Mouse (Mus musculus): ENCODE measurements around the gene Ryr1. TPM values are rescaled to one million over a fixed set of nuclear protein-coding genes. Genes with fewer than 3 reads are reported as not detected.

Ryr1 gene
- total RNA-seq, 2 experiments from 2014 or later: 6.1 to 8.2 TPM

DNA sequence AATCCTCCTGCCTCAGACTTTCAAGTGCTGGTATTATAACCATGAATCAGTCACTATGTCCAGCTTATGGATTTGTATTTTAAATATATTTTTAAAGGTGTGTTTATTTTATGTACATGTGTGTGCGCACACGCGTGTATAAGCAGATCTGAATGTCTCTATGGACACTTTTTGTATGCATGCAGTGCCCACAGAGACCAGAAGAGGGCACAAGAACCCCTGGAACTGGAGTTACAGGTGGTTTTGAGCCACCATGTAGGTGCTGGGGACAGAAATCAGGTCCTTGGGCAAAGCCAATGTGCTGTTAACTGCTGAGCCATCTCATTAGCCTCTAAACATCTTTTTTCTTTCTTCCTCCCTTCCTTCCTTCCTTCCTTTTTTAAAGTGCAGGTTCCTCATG is 76.9 kb downstream of the Ryr1 start:
- no peak for DNase-seq (ENCODE audit: low spot score in 2 of 2)
- intact Hi-C loops (cut with DNase I): loop anchor here (10.0 kb wide), 1 partner anchor 57 kb away; no protein-coding TSS in a partner anchor

DNA sequence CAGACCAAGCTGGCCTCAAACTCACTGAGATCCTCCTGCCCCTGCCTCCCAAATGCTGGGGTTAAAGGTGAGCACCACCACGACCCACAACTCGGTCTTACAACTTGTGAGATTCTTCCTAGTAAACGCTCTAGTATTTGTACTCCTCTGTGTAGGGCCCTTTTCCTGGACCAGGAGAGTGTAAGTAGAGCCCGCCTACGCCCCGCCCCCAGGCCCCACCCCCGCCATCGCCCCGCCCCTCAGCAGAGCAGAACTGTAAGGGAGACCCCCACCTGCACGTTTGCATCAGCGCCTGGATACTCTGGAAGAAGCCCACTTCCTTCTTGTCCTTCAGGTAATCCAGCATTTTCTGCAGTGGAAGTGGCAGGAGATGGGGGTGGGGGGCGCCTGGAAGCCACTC is 78.4 kb downstream of the Ryr1 start:
- no peak for DNase-seq (ENCODE audit: low spot score in 2 of 2)
- intact Hi-C loops (cut with DNase I): loop anchor here (10.0 kb wide), 1 partner anchor 58 kb away; no protein-coding TSS in a partner anchor

DNA sequence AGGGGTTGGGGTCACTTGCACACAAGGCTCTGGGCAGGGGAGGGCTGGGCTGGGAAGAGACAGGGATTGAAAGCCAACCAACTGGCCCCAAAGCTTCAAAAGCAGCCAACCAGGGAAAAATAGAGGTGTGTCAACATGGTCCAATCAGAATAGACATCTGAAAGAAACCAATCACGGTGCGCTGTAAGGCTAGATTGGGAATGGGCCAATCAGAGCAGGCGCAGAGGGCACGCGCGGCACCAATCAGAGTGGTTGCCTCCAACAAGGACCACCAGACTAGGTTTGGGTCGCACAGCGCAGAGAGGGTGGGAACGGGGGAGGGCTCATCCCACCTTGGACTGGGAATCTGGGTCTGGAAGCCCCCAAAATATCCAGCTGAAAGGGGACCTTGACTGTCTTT is 80.7 kb downstream of the Ryr1 start:
- no peak for DNase-seq (ENCODE audit: low spot score in 2 of 2)
- intact Hi-C loops (cut with DNase I): loop anchor here (10.0 kb wide), 1 partner anchor 60 kb away; no protein-coding TSS in a partner anchor

DNA sequence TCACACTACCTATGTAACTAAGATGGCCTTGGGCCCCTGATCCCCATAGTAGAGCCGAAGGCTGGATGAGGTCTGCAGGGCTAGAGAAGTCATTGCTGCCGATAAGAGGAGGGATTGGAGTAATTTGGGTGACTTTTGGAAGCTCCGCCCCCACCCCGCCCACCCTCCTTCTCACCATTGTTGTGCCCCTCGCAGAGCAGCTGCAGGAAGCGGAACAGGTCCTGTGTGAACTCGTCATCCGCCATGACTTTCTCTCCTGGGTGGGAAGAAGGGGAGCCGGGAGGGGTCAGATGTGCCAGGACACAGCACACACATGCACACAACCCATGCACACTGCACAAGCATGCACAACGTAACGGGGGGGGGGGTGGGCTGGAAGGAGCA is 81.3 kb downstream of the Ryr1 start:
- no peak for DNase-seq (ENCODE audit: low spot score in 2 of 2)
- intact Hi-C loops (cut with DNase I): loop anchor here (10.0 kb wide), 1 partner anchor 61 kb away; no protein-coding TSS in a partner anchor

DNA sequence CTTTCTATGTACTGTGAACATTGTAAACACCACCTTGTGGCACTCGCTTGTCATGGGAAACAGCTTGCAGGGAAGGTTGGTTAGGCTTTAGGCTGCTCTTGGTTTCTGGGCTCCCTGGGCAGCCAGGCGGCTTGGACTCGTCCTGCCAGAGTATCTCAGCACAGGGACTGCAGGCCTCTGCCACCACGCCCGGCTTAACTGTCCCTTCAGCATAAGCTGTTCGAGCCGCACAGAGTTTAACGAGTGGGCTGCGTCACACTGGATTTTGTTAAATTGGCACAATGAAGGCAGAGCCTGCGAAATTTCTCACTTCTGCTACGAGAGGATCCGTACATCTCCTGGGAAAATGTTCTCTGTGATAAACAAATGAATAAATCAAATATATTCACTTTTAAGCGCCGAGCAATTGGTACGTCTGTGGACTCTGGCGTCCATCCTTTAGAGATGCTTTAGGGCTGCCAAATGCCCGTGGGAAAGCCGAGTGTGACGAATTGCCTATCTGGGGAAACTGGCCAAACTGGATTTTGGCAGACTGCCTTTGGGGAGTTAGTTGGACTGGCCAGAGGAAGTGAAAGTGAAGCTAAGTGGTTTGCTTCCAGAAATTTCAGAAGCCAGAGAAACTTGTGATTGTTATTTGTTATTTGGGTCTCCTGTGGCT is 81.8 kb downstream of the Ryr1 start:
- DNase-seq (ENCODE audit: low spot score in 2 of 2): peak; percentile 43 to 55
- intact Hi-C loops (cut with DNase I): loop anchor here (10.0 kb wide), 1 partner anchor 62 kb away; no protein-coding TSS in a partner anchor

DNA sequence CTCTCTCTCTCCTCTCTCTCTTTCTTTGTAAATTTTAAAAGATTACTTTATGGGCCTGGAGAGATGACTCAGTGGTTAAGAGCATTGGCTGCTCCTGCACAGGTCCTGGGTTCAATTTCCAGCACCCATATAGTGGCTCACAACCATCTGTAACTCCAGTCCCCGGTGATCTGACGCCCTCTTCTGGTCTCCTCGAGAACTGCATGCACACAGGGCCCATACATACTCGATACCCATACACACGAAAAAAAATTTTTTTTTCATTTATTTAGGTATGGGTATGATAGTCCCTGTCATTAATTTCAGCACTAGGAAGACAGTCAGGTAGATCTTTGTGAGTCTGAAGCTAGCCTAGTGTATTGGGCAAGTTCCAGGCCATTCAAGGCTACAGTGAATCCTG is 83.8 kb downstream of the Ryr1 start:
- intact Hi-C loops (cut with DNase I): loop anchor here (10.0 kb wide), 1 partner anchor 64 kb away; no protein-coding TSS in a partner anchor
- DNase-seq (ENCODE audit: low spot score in 2 of 2): no peak

DNA sequence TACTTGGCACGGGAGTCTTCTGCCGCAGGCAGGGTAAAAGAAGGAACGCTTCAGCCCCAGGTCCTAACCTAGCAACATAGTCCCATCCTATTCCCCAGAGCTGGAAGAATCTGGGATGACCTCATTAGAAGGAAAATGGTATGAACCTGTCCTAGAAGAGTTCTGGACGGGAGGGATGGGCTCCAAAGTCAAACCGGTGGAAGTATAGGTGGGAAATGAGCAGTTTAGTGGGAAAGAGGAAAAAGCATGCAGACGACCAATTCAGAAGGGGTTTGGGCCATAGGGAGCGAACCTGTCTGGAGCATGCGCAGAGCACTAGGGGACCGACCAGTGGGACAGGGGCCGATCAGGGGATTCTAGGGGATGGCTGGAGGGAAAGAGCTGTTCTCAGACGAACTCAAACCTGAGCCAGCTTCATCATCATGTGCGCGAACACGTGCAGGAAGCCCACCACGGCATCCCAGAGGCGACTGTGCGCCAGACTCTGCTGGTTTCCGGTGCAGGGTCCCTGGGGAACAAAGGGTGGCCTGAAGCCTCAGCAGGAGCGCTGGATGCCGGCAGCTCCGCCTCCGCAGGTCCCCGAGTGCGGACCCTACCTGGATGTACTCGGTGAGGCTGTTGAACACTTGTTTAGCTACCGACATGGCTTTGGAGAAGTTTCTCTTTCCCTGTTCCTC is 84.9 kb downstream of the Ryr1 start:
- no peak for DNase-seq (ENCODE audit: low spot score in 2 of 2)
- intact Hi-C loops (cut with DNase I): loop anchor here (2.0 to 10.0 kb wide), 4 partner anchors 53 to 255 kb away; partner anchors contain the start of gene Rinl

DNA sequence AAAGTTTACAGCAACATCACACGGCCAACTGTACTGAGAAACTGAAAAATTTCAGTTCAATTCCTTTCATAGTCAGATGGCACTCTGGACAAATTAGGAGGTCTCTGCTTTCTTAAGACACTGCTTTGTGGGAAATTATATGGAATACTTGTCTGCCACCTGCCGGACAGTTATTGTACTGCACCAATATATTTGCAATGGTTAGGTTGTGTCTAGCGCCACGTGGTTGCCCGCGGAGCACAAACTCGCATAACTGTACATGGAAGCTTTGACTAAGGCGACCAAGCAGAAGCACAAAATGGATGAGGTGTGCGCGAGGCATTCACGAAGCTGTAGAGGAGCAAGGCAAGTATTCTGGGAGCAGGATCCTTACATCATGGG is 85.4 kb downstream of the Ryr1 start:
- peak; percentile 96 to 97 for DNase-seq (ENCODE audit: low spot score in 2 of 2)

DNA sequence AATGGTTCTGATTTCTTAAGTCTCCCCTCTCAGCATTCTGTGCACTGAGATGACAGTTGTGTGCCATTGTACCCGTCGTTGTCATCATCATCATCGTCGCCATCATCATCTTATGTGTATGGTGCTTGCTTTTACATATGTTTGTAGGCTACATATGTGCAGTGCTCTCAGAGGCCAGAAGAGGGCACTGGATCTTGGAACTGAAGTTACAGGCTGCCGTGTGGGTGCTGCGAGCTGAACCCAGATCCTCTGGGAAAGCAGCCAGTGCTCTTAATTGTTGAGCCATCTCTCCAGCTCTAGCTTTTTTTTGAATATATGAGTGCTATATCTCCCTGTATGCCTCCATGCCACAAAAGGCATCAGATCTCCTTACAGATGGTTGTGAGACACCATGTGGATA is 87.7 kb downstream of the Ryr1 start:
- no peak for DNase-seq (ENCODE audit: low spot score in 2 of 2)
- intact Hi-C loops (cut with DNase I): loop anchor here (5.0 to 10.0 kb wide), 2 partner anchors 50 to 252 kb away; partner anchors contain the start of gene Rinl

More for the DNA sequence above, 85.4 kb downstream of the Ryr1 start:
- intact Hi-C loops (cut with DNase I): loop anchor here (2.0 to 10.0 kb wide), 3 partner anchors 52 to 255 kb away; partner anchors contain the start of gene Rinl

DNA sequence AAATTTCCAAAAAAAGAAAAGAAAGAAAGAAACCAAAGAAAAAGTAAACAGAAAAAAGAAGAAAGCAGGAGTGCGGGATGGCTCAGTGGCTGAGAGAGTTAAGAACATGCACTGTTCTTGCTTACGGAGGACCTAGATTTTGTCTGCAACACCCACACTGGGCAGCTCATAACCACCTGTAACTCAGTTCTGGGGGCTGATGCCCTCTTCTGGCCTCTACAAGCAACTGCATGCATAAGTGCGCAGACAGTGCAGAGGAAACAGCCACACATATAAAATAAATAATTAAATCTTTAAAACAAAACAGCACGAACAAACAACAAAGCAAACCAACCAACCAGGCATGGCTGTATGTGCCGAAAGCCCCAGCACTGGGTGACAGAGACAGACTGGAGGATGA is 92.3 kb downstream of the Ryr1 start:
- intact Hi-C loops (cut with DNase I): loop anchor here (10.0 kb wide), 1 partner anchor 248 kb away; the partner anchor contains the start of gene Rinl
- no peak for DNase-seq (ENCODE audit: low spot score in 2 of 2)

DNA sequence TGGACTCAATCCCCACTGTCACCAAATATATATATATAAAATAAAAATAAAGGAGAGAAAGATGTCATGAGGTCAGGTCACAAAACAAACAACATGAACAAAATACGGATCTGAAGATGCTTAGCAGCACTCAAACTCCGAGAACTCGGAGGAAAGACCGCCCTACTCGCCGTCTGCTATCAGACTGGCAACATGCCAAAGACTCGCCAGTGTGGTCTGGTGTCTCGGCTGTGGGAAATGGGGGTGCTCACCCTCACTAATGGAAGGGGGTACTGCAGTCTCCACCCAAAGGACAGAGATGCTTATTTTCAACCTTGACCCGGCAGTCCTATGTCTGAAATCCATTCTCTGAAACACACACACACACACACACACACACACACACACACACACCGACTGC is 93.3 kb downstream of the Ryr1 start:
- intact Hi-C loops (cut with DNase I): loop anchor here (10.0 kb wide), 1 partner anchor 247 kb away; the partner anchor contains the start of gene Rinl
- DNase-seq (ENCODE audit: low spot score in 2 of 2): no peak

DNA sequence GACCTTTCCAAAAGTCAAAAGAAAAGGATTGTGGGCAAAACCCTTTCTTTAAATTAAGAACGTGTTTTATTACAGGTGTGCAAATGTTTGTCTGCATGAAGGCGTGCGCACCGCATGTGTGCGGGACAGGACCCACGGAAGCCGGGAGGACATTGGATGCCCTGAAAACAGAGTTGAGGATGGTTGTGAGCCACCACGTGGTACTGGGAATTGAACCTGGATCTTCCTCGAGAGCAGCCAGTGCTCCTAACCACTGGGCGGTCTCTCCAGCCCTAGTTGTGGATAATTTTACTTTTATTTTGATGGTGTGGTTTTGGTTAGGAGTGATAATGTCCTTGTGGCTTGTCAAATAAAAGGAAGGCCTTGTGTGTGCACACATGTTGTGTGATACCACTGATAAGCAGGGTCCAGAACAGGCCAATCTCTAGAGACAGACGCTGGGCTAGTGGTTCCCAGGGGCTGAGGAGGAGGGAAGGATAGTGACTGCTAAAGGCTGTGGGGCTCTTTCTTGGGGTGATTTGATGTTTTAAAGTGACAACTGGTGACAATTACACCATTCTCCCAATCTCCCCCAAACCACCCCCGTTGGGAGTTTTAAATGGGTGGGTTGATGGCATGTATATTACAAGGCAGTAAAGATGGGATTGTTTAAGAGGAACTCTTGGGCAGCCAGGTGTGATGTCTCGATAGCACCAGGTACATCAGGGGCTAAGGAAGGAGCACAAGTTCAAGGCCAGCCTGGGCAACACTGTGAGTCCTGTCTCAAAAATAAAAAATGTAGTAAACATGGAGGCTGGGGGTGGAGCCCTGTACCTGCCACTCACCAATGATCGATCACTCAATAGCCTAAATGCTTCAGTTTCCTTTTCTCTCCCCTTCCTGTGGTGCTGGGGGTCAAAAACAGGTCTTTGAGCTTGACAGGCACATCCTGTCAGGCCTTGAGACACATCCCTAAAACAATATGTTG is 95.0 kb downstream of the Ryr1 start:
- intact Hi-C loops (cut with DNase I): loop anchor here (10.0 kb wide), 1 partner anchor 245 kb away; the partner anchor contains the start of gene Rinl

DNA sequence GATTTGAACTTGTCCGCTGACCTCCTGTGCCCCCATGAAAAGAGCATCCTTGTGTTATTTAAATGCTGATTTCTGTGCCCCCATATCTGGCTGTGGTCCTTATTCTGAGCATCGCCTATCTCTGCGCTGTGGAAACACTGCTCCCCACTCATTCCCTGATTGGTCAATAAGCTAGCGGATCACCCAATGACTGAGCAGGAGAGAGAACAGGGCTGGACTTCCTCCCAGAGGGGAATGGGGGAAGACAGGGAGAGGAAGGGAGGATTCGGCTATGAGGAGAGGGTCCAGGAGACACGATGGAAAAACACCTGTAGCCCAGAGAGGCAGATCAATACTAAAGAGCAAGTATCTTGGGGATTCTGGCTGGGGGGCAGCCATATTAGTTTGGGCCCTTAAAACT is 96.2 kb downstream of the Ryr1 start:
- intact Hi-C loops (cut with DNase I): no loop called here
- DNase-seq (ENCODE audit: low spot score in 2 of 2): no peak

More for the DNA sequence above, 95.0 kb downstream of the Ryr1 start:
- DNase-seq (ENCODE audit: low spot score in 2 of 2): no peak

DNA sequence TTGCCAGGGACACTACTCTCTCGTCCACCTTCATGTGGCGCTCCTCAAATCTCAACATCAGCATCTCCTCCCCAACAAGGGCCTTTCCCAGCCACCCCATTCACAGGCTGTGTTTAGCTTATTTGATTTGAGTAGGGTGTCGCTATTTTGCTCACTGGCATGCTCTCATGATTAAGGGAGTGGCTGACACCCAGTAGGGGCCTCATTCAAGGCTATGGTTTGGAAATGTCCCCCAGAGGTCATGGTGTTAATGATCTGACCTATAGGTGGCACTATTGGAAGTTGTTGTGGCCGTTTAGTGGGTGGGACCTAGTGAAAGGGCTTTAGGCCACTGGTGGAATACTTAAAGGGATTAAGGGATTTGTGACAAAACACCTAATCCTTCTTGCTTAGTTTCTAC is 98.2 kb downstream of the Ryr1 start:
- intact Hi-C loops (cut with DNase I): no loop called here
- no peak for DNase-seq (ENCODE audit: low spot score in 2 of 2)

DNA sequence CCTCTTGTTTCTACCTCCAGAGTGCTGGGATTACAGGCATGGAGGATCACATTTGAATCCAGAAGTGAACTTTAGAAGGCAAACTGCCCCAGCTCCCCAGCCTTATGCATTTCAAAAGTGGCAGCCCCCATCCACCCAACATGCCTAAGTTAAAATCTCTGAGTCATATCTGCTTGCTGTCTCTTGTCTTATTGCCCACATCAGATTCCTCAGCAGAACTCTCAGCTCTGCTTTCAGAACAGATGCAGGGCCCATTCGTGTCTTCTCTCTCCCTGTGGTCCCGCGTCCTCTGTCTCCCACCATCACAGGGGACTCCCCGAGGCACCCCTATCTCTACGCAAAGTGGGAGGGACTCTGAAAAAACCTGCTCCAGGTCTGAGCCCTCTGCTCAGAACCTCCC is 98.8 kb downstream of the Ryr1 start:
- DNase-seq (ENCODE audit: low spot score in 2 of 2): peak in 1 of 2 experiments; percentile 32
- intact Hi-C loops (cut with DNase I): no loop called here

DNA sequence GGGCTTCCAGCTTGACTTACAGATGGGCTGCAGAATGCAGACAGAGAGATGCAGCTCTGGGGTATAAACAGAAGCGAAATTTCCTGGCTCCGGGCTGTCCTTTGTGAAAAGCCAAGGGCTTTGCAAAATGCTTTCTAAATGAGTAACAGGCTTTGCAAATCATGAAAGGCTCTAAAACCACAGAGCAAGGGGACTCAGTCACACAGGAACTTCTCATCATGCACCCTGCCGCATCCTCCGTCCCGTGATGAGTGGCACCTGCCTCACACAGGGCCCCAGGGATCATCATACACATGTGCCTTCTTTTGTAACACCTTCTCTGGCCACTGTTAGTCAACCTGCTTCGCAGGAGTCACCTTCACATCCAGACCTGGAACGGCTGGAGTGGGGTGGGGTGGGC is 99.4 kb downstream of the Ryr1 start:
- intact Hi-C loops (cut with DNase I): no loop called here

DNA sequence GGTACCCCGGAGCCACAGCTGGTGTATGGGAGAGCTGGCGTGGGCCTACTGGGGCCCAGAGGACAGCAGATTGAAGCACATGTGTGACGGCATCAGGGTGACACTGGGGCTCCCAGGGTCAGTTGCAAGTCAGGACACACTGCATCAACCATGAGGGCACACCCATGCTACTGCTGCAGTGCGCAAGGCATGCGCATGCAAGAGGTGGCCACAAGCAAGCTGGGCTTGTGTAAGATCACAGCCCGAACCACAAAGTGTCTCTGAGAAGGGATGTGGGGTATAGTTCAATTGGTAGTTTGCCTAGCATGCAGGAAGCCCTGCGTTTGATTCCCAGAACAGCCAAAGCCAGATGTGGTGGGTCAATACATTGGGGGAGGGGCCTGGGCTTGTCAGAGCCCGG is 101.5 kb downstream of the Ryr1 start:
- intact Hi-C loops (cut with DNase I): no loop called here
- no peak for DNase-seq (ENCODE audit: low spot score in 2 of 2)

More for the DNA sequence above, 99.4 kb downstream of the Ryr1 start:
- no peak for DNase-seq (ENCODE audit: low spot score in 2 of 2)

DNA sequence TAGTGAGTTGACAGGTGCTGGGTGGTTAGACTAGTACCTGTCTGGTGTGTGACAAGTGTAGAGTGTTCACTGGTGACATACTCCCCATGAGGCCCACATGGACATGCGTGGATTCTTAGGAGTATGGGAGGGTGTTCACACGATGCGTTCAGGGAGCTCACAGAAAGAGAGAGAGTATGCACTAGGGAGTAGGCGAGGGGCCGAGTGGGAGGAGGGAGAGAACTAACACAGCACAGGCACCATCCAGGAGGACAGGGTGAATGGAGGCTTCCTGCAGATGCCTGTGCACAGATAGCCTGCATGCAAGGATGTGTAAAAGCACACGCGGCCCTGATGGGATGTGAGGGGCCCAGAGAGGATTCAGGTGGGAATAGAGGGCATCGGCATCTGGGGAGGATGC is 102.5 kb downstream of the Ryr1 start:
- intact Hi-C loops (cut with DNase I): no loop called here
- no peak for DNase-seq (ENCODE audit: low spot score in 2 of 2)

DNA sequence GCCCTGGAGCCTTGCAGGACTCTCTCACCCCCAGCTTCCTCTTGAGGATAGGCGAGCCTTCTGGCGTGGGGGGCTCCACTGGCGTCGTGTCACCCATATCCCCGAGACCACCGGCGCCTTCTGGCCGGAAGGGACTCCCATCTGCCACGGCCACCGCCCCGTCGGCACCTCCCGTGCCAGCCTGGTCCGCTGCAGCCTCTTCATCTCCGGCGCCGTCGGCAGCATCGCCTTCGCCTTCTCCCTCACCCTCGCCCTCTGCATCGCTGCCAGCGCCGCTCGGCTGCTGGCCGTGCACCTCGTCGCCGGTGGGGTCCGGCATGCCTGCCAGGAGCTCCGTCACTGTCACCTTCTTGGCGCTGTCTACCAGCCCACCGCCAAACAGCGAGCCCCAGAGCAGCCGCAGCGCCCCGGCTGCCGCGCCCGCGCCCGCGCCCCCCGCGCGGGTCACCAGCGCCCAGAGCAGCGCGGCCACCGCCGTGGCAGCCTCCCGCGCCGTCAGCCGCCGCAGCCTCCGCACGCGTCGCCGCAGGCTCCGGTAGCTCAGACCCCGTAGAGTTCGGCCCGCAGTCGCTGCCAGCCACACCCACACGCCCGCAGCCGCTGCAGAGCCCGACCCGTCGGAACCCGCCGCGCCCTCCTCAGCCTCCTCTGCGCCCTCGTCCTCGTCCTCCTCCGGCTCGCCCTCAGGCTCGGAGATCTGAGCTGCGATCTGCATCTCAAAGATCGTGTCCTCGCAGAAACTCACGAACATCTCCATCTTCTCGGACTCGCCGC is 105.3 kb downstream of the Ryr1 start:
- intact Hi-C loops (cut with DNase I): no loop called here
- DNase-seq (ENCODE audit: low spot score in 2 of 2): no peak

Data from left cerebral cortex, postnatal 14 days (tissue).